Mouse (Mus musculus) v-Abl transformed pro-B cells (cell line): ENCODE measurements around the gene Ddc.

Experiments
- in situ Hi-C, 2 experiments: fragments of 400-800 bp; cut with MboI; formaldehyde crosslinking; loops; one replicate each; pipeline ENCODE4 v1.15.1; 2025; ENCODE audit not compliant: unreplicated experiment in 2 of 2

Gene Ddc

DNA sequence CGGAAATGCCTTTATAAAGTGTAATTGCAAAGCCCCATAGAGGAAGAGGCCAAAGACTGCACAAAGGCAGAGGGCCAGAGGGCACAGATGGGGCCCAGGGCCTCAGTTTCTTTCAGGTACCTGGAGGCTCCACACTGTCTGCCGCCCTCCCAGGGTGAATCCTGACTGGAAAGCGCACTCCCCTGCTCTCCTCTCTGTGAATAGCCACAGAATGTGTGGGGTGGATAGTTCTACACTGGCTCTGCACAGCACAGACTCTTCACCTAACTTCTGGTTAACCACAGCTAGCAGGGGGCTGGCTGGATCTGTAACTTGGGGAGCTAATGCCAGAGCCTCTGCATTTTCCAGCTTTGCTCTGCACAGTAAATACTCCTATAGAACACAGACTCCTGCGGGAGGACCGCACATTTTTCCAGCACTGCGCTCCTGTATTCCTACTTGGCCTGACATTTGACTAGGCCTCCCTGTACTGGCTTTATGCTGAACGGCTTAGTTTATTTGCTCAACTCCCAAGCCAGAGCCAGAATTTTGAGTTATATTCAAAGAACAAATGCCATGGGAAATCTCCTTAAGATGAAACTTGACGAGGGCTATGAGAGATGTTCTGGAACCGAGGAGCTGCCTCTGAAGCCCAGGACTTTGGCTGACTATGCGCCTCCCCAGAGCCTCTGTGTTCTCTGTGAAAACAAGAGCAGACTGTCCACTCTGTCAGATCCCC, 18.8 kb downstream of the Ddc start:
- in situ Hi-C loops, result no loop called here

DNA sequence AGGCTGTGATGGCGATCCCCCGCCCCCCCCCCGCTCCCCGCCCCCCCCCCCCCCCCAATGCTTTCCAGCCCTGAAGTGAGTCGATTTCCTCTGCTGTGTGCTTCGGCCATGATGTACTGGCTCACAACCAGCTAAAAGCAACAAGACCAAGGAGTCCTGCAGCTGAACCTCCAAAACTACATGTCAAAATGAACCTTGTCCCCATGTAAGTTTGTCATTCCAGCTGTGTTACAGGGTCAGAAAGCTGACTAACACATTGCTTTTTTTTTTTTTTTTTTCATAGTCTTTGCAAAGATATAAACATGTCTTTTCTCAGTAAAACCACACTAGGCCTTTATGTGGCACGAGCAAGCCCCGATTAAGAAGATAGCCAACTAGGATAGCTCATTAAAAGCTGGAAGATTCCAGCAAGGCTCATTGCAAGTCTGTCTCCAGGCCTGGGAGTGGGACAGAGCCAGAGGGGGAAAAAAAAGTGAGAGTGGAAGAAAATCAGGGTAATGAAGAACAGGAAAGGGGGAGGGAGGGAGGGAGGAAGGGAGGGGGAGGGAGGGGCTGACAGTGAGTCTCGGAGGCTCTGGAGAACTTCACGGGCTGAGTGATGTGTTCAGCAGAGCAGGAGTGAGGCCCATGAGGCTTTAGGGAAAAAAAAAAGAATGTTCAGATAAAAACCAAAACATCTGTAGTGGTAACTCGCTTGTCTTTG, 19.5 kb downstream of the Ddc start:
- in situ Hi-C loops, result no loop called here

DNA sequence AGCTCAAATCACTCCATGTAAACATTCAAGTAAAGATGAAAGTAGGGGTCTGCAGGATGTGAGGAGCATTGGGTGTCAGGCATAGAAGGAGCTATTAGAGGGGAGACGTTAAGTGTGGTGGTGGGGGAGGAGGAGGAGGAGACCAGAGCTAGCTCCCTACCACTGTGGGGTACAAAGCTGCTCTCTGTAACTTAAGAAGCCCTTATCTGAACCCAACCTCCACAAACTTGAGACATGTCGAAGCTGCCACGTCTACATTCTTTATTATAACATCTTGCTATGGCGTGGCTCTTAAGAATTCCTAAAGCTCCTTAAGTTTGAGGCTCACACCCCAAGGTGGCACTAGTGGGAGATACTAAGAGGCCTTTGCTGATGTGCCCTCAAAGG, 20.1 kb downstream of the Ddc start:
- in situ Hi-C loops, result no loop called here

DNA sequence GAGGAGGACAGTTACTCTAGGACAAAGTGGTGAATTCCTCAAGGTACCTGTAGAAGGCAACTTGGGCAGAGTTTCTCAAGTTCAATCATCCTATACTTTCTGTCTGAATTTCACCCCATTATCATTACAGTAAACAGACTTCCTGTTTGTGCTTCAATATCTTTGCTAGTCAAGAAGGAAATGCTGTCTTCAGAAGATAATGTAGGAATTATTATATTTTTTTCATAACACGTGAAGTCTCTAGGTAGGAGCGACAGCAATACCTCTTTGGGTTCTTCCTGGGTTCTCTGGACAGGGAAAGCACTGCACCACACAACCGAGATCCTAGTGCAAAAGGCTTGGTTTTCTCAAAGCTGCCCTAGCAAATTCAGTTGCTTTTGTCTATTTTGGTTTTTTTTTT, 21.6 kb downstream of the Ddc start:
- in situ Hi-C loops, result no loop called here

DNA sequence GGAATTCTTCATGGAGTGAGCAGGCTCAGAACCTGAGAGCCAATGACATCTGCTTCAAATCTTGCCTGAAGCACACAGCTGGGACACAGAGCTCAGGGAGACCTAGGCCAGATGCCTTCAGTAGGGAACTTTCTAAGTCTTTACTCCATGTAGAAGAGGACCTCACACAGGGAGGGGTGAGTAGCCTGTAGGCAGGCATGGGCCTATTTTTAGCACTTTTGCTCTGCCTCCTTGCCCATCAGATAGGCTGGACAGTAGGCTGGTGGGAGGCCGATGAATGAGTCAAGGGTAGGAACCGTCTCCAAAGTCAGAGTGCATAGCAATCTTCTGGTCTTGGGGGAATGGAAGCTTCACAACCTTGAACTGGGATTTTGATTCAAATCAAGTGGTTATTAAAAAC, 22.7 kb downstream of the Ddc start:
- in situ Hi-C loops, result no loop called here

DNA sequence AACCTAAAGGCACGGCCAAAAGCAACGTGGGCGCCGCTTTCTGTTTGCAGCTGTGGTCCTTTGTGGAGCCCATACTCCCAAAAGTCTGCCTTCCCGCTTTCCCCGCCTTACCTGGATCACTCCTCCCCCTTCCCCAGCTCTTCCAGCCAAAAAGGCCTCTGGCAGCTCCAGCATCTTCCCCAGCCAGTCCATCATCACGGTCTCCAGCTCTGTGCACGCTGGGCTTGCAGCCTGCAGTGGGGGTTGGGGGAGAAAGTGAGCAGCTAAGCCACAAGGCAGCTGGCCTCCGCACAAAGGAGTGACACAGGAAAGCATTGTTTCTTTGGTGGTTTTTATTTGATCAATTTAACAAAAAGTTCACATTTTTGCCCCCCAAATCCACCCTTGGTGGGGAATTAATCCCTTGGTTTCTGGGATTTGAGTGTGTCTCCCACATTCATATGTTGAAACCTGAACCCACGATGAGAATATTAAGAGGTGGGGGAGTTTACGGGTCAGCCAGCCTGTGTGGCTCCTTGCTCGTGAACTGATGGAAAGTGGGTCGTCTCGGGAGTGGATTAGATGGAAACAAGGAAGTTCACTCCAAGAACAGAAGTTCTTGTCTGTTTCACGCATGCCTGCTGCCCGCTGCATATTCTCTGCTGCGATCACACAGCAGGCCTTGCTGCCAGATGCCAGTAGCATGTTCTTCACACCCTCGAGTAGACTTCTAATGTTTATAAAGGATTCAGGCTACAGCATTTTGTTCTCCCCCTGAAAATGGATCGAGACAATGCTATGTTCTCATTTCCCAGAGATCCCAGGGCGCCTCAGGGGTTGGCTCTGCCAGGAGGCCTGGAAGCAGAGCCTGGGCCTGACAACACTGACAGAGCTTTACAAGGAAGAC, 24.7 kb downstream of the Ddc start:
- in situ Hi-C loops, result loop anchor here (5.0 kb wide), 2 partner anchors 51 to 89 kb away; no protein-coding TSS in a partner anchor

DNA sequence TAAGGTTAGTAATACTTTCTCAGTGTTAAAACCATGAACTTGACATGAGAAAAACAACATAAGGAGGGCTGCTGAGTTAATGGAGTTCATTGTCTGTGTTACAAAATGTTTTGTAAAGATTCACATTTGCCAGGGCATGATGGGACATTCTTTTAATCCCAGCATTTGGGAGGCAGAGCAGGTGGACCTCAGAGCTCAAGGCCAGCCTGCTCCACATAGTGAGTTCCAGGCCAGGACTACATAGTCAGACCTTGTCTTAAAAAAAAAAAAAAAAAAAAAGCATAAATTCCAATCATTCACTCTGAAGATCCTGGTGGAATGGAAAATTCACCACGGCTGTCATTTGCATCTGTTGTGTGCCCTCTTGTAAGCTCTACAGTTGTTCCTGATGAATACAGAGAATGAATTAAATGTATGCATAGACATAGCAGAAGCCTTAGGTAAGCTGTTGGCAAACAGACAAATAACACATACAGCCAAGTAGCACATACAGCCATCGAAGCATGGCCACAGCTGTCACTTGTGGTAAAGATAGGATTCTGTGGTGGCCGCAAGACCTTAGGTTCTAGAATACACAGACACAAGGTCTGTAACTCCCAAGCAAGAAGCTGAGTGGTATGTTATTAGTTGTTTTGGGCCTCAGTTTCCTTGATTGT, 25.7 kb downstream of the Ddc start:
- in situ Hi-C loops, result loop anchor here (5.0 kb wide), 2 partner anchors 50 to 90 kb away; no protein-coding TSS in a partner anchor

DNA sequence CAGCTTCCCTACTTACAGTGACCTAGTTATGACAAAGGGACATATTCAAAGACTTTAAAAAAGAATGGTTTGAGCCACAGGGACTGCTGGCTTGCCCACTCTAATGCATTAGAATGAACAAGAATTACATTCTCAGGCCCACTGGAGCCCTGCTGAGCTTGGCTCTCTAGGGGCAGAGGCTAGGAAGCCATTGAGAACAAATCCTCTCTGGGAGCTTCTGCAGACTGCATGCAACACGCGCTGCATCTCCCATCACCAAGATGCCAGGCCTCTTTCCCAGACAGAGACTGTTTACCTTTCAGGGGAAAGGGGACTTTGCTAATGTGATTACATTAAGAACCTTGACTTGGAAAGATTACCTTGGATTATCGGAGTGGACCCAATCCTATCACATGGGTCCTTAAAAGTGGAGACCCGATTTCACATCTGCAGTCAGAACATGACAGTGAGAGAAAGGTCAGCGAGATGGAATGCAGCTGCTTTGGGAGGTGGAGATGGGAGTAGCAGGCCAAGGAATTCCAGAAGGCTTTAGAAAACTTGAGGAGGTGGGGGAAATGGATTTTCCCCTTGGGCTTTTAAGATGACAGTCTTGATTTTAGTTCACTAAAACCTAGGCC, 26.6 kb downstream of the Ddc start:
- in situ Hi-C loops, result loop anchor here (5.0 kb wide), 2 partner anchors 49 to 91 kb away; no protein-coding TSS in a partner anchor

DNA sequence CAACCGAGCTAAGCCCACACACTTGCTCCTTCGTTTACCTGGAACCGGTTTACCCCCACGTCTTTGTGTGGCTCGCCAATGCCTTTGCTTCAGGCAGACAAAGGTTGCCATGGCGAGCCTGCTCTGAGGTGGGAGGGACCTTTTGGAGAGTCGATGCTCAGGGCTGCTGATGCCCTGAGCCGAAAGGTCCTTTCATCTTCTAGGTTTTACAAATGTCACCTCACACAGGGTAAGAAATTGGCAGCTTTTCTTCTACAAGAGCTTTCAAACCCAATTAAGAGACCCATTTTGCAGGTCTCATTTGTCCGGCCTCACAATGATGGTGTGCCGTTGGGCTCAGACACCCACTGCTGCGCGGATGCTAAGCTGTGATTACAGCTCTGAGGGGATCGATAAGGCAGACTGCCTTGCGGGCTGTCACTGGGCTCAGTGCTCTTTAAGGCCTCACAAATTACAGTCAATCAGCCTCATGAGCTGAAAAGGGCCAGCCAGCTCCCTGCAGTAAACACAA, 29.9 kb downstream of the Ddc start:
- in situ Hi-C loops, result no loop called here

DNA sequence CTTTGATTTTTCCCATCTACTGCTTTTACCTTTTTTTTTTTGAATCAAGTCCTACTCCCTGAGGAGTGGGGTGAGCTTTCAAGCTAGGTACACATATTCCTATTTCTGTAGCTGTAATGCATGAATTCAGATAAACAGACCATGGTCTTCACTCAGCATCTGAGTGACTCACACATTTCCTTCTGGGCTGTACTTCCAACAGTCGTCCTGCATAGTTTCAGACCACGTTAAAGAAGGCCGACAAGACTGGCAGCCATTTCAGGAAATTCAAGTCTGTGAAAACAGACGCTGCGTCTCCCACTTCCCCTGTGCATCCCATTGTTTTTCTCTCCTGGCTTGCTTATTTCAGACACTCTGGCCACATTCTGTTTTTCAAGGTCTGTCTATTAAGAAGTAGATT, 31.2 kb downstream of the Ddc start:
- in situ Hi-C loops, result no loop called here

DNA sequence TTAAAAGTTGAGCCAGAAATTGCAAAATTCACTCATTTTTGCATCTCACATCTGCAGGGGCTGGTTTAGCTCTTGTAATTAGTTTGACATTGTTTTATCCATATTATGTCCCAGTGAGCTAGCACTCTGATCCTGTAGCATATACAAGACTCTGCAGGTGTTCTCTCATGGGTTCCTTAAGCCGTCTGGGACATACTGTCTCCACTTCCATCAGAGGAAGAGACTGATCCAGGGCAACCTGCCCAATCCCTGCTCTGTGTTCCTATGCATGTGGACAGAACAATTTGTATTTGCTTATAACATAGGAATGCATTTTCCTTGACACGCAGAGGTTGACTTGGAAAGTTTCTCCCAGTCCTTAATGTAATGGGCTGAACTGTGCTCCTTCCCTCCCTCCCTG, 32.8 kb downstream of the Ddc start:
- in situ Hi-C loops, result no loop called here

DNA sequence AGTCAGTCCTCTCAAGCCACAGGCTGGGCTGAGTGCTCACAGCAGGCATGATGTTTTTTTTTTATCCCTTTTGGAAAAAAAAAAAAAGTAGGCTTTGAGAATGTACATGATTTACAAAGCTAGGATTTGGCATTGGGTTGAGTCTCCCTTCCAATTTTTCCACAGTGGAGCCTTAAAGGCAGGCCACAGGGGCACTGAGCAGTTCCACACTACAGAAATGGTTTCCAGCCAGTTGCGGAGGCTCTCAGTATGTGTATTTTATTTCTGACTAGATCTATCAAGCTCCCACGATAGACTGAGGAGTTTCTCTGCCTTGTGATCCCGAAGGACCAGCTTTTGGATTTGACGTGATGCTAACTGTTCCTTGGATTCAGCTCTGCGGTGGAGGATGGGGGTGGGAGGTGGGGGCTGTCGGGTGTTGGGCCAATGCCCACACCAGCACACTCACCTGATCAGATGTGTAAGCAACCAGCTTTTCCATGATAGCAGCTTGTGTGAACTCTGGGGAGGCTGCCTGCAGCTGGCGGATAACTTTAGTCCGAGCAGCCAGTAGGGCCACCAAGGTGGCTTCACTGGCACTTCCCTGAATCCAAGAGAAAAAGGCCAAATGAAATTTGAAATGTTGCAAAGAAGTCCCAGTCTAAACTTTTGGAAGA, 33.4 kb downstream of the Ddc start:
- in situ Hi-C loops, result no loop called here

DNA sequence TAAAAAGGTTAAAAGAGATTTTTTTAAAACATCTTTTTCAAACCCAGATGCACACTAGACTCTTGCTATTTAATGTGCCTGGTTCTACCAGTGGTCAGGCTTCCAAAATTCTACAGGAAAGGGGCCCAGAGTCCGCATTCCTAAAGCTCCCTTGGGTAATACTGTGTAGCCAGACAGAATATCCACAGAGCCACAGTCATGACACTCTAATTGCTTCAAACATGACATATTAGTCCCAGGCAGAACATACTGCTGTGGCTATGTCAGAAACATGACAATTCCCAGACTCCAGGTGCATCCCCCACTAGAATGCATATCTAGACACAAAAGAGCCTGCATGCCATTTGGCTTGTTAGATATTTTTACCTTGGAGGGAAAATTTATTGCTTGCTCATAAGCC, 35.4 kb downstream of the Ddc start:
- in situ Hi-C loops, result no loop called here

DNA sequence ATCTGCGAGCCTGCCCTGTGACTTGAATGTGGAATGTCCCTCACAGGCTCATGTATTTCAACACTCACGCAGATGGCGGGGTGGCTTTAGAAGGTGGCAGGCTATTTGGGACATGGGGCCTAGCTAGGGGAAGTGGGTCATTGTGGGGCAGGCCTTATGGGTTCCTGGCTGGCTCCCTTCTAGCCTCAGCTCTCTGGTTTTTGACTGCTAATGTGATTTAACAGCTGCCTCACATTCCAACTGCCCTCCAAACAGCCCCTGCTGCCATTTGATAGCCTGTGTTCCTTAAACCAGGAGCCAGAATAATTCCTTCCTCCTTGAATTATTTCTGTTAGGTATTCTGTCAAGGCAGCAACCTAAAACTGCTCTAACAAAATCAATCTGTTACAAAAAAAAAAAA, 41.0 kb downstream of the Ddc start:
- in situ Hi-C loops, result no loop called here

DNA sequence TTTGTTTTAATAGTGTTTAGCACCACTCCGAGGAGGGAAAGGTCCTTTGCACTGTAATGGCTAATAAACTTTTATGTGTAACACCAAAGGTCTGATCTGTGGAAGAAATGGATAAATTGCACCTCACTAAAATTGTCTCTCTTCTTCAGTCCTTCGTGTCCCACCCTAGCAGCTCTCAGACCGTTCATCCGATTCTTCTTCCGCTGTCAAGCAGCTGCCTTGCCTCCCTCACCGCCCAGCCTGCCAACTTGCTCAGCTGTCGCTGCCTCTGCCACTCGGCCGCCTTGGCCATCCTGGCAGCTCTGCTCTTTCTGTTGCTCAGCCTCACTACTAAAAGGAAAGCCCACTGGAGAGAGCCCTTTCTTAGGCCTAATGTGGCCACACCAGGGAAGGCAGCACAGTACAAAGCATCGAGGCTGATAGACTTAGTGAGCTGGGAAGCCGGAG, 42.2 kb downstream of the Ddc start:
- in situ Hi-C loops, result no loop called here

DNA sequence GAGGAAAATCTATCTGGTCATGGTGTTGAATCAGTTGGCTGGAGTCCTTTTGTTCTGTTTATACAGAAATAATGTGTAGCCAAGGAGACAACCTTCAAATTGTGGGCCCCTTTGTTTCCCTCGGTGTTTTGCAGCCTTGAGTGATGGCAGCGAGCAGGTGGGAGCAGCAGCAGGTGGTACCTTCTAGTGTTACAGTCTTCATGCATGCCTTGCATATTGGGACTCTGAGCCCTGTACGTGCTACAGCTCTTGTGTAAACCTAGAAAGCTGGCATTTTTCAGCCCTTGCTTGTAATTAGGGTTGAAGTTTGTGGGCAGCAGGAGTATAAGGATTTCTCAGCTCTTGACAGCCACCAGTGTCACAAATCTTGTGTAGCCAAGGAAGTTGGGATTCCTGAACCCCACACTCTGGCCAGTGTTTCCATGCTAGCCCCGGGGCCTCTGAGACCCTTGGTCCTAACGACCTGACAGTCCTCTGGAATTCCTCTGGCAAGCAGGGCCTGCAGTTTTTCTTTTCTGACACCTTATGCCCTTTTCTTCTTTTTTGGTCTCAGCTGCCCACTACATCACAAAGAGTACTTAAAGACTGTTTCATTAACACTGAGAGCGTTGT, 42.8 kb downstream of the Ddc start:
- in situ Hi-C loops, result no loop called here

DNA sequence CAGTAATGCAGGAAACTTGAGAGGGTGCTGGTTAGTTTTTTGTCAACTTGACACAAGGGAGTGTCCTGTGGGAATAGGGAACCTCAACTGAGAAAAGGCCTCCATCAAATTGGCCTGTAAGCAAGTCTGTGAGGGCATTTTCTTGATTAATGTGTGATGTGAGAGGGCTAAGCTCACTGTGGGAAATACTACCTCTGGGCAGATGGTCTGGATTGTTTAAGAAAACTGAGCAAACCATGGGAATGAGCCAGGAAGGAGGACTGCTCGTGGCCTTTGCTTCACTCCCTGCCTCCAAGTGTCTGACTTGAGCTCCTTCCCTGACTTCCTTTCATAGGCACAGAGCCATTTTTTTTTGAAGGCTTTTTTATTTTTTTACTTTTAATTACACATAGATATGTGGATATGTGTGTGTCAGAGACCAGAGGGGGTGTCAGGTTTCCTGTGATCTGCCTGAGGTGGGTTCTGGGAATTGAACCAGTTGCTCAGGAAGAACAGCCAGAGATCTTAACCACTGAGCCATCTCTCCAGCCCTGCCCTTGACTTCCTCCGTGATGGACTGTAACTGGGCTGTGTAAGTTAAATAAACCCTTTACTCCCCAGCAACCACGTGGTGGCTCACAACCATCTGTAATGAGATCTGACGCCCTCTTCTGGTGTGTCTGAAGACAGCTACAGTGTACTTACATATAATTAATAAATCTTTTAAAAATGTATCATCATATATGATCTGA, 44.0 kb downstream of the Ddc start:
- in situ Hi-C loops, result no loop called here

DNA sequence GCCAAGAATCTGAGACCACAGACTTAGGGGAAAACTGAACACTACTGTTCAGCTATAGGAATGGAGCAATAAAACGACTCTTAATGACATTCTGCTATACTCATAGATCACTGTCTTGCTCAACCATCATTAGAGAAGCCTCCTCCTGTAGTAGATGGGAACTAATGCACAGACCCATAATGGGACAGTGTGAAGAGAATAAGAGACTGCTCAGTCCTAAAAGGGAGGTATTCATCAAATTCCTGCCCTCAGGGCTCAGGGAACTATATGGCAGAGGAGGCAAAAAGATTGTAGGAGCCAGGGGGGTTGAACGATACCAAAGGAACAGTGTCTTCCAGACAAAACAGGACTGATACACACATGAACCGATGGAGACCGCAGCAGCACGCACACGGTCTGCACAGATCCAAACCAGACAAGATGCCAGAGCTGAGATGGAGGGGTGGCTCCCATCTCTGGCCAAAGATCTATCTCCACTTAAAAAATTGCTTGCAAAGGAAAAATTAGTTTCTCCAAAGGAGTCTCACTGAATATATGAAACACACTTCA, 45.9 kb downstream of the Ddc start:
- in situ Hi-C loops, result no loop called here
